Mouse (Mus musculus) midbrain, postnatal 0 days (tissue): ENCODE data around the gene Dlx6. TPM values are rescaled to one million over a fixed set of nuclear protein-coding genes. Genes with fewer than 3 reads are reported as not detected.

ENCODE experiments used
- ATAC-seq: fragments of 200-750 bp; cut with Nextera tagmentation; 2 replicates; pipeline ENCODE4 v1.8.0; 2017; ENCODE audit warnings: moderate number of reproducible peaks, mild to moderate bottlenecking, moderate TSS enrichment, moderate library complexity; ENCODE audit not compliant: low FRiP score
- DNase-seq: peaks from one replicate; pipeline ENCODE4 v3.0.0-alpha.2; 2015; ENCODE audit warnings: low spot score
- H3K27ac ChIP-seq: fragments of 300-500 bp; sonication (generic); 2 replicates; pipeline ENCODE4 v1.5.1; 2014; ENCODE audit warnings: low read depth, mild to moderate bottlenecking, low read length, mixed read lengths
- H3K27me3 ChIP-seq: fragments of 300-500 bp; sonication (generic); 2 replicates; pipeline ENCODE4 v1.6.1; 2014; ENCODE audit warnings: low read length, control low read depth, mixed read lengths; ENCODE audit not compliant: insufficient read depth
- H3K36me3 ChIP-seq: fragments of 300-500 bp; sonication (generic); 2 replicates; pipeline ENCODE4 v1.6.1; 2014; ENCODE audit warnings: low read length, control low read depth, mixed read lengths; ENCODE audit not compliant: insufficient read depth
- H3K4me1 ChIP-seq: fragments of 300-500 bp; sonication (generic); 2 replicates; pipeline ENCODE4 v1.6.1; 2014; ENCODE audit warnings: mild to moderate bottlenecking, control low read depth, antibody characterized with exemption, low read length, mixed read lengths; ENCODE audit not compliant: insufficient read depth
- H3K4me2 ChIP-seq: fragments of 300-500 bp; sonication (generic); 2 replicates; pipeline ENCODE4 v1.6.1; 2014; ENCODE audit warnings: low read depth, mild to moderate bottlenecking, low read length, mixed read lengths; ENCODE audit not compliant: poor library complexity, severe bottlenecking
- H3K4me3 ChIP-seq: fragments of 300-500 bp; sonication (generic); 2 replicates; pipeline ENCODE4 v1.5.1; 2014; ENCODE audit warnings: low read depth, mild to moderate bottlenecking, low read length, moderate library complexity
- H3K9ac ChIP-seq: fragments of 300-500 bp; sonication (generic); replicated peaks from 2 replicates; pipeline ENCODE4 v1.6.1; 2014; ENCODE audit warnings: mild to moderate bottlenecking, low read length, moderate library complexity, mixed read lengths; ENCODE audit not compliant: poor library complexity, severe bottlenecking
- H3K9me3 ChIP-seq: fragments of 300-500 bp; sonication (generic); 2 replicates; pipeline ENCODE4 v1.6.1; 2016; ENCODE audit warnings: low read length, control low read depth
- CTCF ChIP-seq: IDR thresholded peaks from 2 replicates; pipeline ENCODE4 v1.5.1; 2016; ENCODE audit warnings: antibody characterized with exemption, mild to moderate bottlenecking
- WGBS: fragments of 180-500 bp; shearing (Covaris S2); extraction: QIAGEN DNeasy Blood & Tissue Kit; methylation state at CpG from one replicate; pipeline ENCODE4 v1.1.7; 2014; 5-methylcytosine and 5-hydroxymethylcytosine counted together
- polyA plus RNA-seq: library from polyadenylated mRNA; unstranded; fragments of >200 nt; fragmentation: Nextera tagmentation; extraction: Ambion mirVana; gene quantifications from 2 replicates; pipeline ENCODE4 v1.2.1, GENCODE M21; 2015
- total RNA-seq: library from RNA; depleted of rRNA; stranded (reverse); fragments of >200 nt; gene quantifications from 2 replicates; pipeline ENCODE4 v1.2.3, GENCODE M21; 2014

Gene Dlx6
- total and polyA plus RNA-seq, 2 experiments from 2014 or later = 1.1 to 1.5 TPM

GRCm38 (mm10) chr6:6852944-6853343 lies 10.2 kb upstream of the Dlx6 start:
- TF ChIP-seq CTCF = no peak
- Histone ChIP-seq H3K9ac (no peak overlapping the region), H3K9me3 (no peaks in the 10 kb centered on the region), H3K4me2 (no peak overlapping the region), H3K4me3 (no peak overlapping the region), H3K4me1 (no peaks in the 10 kb centered on the region), H3K27me3 (peaks cover 89% of the 10 kb centered on the region), H3K27ac (no peak overlapping the region), H3K36me3 (no peaks in the 10 kb centered on the region)
- ATAC-seq (no peak), DNase-seq (no peak)
- WGBS = 23% methylated on average over 3 of the region's 3 CpGs

DNA sequence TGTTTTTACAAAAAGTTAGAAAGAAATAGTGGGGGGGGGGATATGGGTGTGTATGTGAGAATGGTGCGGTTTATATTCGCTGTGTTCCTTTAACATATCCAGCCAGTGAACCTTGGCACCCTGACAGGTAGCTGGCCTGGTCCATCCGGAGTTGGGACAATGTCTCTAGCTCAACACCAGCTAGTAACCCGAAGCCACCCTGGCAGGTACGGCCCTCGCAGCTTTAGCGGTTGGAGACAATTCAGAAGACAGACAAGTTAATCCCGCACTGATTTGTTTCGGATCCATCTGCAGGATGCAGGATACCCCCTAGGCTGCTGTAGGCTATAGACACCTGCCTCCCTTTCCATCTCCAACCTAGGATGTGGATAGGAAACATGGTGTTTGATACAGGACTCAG lies 9.0 kb upstream of the Dlx6 start:
- no peak overlapping the region for H3K27ac ChIP-seq
- no peak for TF ChIP-seq CTCF
- 5% methylated on average over 9 of the region's 9 CpGs for whole genome bisulfite sequencing
- H3K36me3 ChIP-seq = no peaks in the 10 kb centered on the region
- H3K9me3 ChIP-seq = no peaks in the 10 kb centered on the region
- peaks cover 88% of the 10 kb centered on the region for H3K27me3 ChIP-seq
- ATAC-seq = no peak
- H3K4me1 ChIP-seq = no peaks in the 10 kb centered on the region
- no peak overlapping the region for H3K9ac ChIP-seq
- no peak overlapping the region for H3K4me3 ChIP-seq
- H3K4me2 ChIP-seq = no peak overlapping the region
- DNase-seq = no peak

GRCm38 (mm10) chr6:6854902-6855745 lies 8.0 kb upstream of the Dlx6 start:
- no peak overlapping the region for H3K9ac ChIP-seq
- no peak for TF ChIP-seq CTCF
- DNase-seq (no peak), ATAC-seq (no peak)
- H3K27ac ChIP-seq = no peak overlapping the region
- H3K9me3 ChIP-seq = no peaks in the 10 kb centered on the region
- 2% methylated on average over 25 of the region's 25 CpGs for WGBS
- no peaks in the 10 kb centered on the region for H3K4me1 ChIP-seq
- no peak overlapping the region for H3K4me2 ChIP-seq
- H3K4me3 ChIP-seq = no peak overlapping the region
- H3K36me3 ChIP-seq = no peaks in the 10 kb centered on the region
- peaks cover 90% of the 10 kb centered on the region for H3K27me3 ChIP-seq

- DNase-seq (no peak), ATAC-seq (peak; percentile 38; the same call in 1 of the 2 replicates)
- H3K36me3 ChIP-seq = no peaks in the 10 kb centered on the region
- 2% methylated on average over 10 of the region's 10 CpGs for WGBS
- no peaks in the 10 kb centered on the region for H3K4me1 ChIP-seq
- H3K27ac ChIP-seq = no peak overlapping the region
- H3K4me3 ChIP-seq = no peak overlapping the region
- H3K9me3 ChIP-seq = no peaks in the 10 kb centered on the region
- H3K9ac ChIP-seq = no peak overlapping the region
- peaks cover 86% of the 10 kb centered on the region for H3K27me3 ChIP-seq
- TF ChIP-seq CTCF = no peak
- no peak overlapping the region for H3K4me2 ChIP-seq
These were observed 7.4 kb upstream of the Dlx6 start for GRCm38 (mm10) chr6:6855746-6856185.

DNA sequence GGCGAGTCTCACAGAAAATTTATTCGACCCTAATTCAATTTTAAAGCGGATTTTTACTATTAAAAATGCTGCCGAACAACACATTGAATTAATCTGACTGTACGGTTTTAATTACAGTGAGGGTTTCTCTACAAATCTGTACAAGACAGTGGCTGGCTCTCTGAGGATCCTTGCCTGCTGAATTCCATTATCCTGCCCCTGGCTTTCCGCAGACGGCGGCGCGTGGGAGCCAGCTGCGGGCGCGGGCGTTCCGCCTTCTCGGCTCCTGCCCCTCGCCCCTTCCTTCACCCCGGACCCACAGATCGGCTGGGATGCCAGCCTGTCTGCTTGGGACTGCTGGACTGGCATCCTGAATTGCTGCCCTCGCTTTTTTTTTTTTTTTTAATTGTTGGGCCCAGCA lies 6.8 kb upstream of the Dlx6 start:
- no peak overlapping the region for H3K27ac ChIP-seq
- no peaks in the 10 kb centered on the region for H3K36me3 ChIP-seq
- no peak for TF ChIP-seq CTCF
- DNase-seq (no peak), ATAC-seq (no peak)
- H3K4me3 ChIP-seq = no peak overlapping the region
- peaks cover 86% of the 10 kb centered on the region for H3K27me3 ChIP-seq
- under 1% methylated on average over 20 of the region's 20 CpGs for WGBS
- H3K9ac ChIP-seq = no peak overlapping the region
- H3K9me3 ChIP-seq = no peaks in the 10 kb centered on the region
- H3K4me2 ChIP-seq = no peak overlapping the region
- no peaks in the 10 kb centered on the region for H3K4me1 ChIP-seq

DNA sequence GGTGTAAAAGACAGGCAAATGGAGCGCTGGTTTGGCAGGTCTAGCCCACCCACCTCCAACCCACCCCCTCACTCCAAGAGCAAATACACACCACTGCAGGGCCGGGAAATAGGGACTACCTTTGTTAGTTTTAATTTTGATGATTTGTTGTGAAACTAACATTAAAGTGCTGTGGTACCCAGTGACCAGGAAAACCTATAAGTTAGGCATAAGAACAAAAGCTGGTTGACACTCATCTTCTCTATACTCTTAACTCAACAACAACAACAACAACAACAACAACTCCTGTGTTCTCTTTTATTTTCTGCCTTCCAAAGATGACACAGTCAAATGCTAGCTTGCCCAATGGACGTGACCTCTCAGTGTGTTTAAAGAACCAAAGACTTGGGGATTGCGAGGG lies 6.3 kb upstream of the Dlx6 start:
- no peaks in the 10 kb centered on the region for H3K36me3 ChIP-seq
- no peak overlapping the region for H3K9ac ChIP-seq
- no peaks in the 10 kb centered on the region for H3K9me3 ChIP-seq
- TF ChIP-seq CTCF = no peak
- H3K27ac ChIP-seq = no peak overlapping the region
- DNase-seq = no peak
- no peak for ATAC-seq
- H3K4me2 ChIP-seq = no peak overlapping the region
- no peaks in the 10 kb centered on the region for H3K4me1 ChIP-seq
- WGBS = 4% methylated on average over 4 of the region's 4 CpGs
- peaks cover 81% of the 10 kb centered on the region for H3K27me3 ChIP-seq
- H3K4me3 ChIP-seq = no peak overlapping the region
